Mouse (Mus musculus) left cerebral cortex, adult 2 months (tissue): ENCODE results near the gene Pola2. TPM values are rescaled to one million over a fixed set of nuclear protein-coding genes. Genes with fewer than 3 reads are reported as not detected.

Source experiments
- DNase-seq, 2 experiments: peaks; one replicate each; pipeline ENCODE4 v3.0.0; 2021 to 2022; ENCODE audit warnings: low spot score in 2 of 2, mixed read lengths in 1 of 2; ENCODE audit errors: extremely low spot score in 1 of 2
- H3K27ac ChIP-seq: fragments of 200-600 bp; 2 replicates; pipeline ENCODE4 v1.8.1; 2022
- H3K4me3 ChIP-seq: fragments of 200-600 bp; 2 replicates; pipeline ENCODE4 v1.8.1; 2022
- CTCF ChIP-seq: fragments of 200-600 bp; IDR thresholded peaks from 2 replicates; pipeline ENCODE4 v1.8.1; 2022; ENCODE audit warnings: antibody characterized with exemption, mild to moderate bottlenecking, moderate library complexity
- intact Hi-C: fragments of 180-260 bp; cut with DNase I; formaldehyde crosslinking; loops from one replicate; pipeline ENCODE4 v1.15.1; 2025
- total RNA-seq, 2 experiments: library from RNA; stranded (reverse); gene quantifications; 2 replicates each; pipeline ENCODE4 v1.2.3; 2021

Gene Pola2
- total RNA-seq, 2 experiments from 2014 or later, result 5.0 to 6.4 TPM

DNA sequence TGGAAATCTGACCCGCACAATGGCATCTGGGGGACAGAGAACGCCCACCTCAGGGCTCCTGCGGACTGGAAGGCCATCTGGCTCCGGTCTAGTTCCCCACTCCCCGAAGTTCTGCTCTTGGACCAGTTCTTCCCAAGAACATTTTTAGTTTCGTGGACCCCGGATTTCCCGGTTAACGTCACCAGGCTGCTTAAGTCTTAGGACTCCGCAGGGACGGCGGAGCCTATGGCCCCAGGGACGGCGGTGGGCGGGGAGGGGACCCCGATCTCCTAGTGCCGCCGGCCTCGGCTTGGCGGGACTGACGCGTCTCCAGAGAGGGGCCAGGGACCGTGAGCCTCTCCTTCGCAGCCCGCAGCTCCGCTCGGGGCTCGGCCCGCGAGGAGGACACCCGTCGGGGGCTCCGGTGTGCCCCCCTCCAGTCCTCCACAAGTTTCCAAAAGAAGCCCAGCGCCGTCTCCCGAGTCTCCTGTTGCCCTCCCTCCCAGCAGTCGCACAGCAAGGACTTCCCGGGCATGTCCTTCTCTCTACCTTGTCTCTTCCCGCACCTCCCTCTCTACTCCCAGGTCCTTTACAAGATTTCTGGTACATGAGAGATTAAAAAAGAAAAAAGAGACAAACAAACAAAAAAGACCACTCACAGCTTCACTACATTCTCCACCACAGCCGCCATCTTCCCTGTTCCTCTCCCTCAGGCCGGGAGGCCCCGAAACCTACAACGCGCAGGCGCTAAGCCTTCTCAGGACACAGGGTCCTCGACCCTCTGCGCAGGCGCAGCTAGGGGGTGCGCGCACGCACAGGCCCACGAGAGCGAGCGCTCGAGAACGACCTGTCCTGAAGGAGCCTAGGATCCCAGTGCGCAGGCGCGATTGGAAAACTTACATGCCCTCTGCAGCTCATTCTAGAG lies 51.6 kb downstream of the Pola2 start:
- Histone ChIP-seq H3K4me3 (peak overlapping the region; percentile 97), H3K27ac (peak overlapping the region; percentile 87)
- TF ChIP-seq CTCF, result no peak; the same call in 1 of the 2 replicates
- DNase-seq, result peak; percentile 98
- intact Hi-C loops, result no loop called here

DNA sequence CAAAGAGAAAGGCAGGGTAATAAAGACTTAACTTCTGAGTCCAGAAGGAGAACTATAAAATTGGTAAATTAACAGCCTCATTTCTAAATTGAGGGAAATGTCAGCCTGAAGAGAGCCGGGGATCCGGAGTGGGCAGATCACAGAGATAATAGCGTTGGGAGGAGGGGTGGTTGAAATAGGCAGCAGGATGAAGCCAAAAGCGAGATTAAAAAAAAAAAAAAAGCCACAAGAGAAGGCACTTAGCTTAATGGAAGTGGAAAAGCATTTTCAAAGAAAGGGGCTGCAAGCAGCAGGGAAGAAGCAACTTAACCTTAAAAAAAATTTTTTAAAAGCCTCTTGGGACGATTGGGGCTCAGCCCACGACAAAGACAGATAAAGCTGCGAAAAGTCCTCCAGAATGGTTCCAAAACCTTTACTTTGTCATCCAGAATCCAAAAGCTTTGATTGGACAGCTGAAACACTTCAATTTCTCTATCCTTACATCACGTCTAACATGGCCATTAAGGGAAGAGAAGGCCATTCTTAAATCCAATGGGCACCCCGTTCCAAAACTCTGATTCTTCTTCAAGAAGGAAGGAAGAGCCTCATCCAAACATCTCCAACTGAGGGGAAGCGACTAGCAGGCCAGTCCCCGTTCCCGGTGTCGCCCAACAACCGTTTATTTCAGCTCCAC lies 52.4 kb downstream of the Pola2 start:
- TF ChIP-seq CTCF, result no peak
- Histone ChIP-seq H3K27ac (peak overlapping the region; percentile 85; the same call in 1 of the 2 replicates), H3K4me3 (peak overlapping the region; percentile 97)
- intact Hi-C loops, result no loop called here
- no peak for DNase-seq

DNA sequence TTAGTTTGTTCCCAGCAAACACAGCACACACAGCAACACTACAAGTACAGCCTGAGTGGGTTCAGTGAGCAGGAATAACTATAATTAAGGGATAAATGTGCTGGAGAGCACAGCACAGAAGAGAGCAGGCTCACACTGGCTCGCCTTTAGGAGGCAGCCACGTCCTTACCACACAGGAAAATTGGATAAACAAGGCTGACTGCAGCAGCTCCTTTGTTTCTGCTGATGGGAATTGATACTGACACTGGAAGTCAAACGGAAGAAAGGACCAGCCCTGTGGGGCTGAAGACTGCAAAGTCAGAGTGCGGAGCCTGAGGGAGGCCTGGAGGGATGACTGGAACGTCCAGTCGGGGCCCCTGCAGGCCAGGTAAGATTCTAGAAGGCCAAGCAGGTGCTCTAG lies 53.8 kb downstream of the Pola2 start:
- no peak for TF ChIP-seq CTCF
- Histone ChIP-seq H3K4me3 (no peak overlapping the region), H3K27ac (no peak overlapping the region)

DNA sequence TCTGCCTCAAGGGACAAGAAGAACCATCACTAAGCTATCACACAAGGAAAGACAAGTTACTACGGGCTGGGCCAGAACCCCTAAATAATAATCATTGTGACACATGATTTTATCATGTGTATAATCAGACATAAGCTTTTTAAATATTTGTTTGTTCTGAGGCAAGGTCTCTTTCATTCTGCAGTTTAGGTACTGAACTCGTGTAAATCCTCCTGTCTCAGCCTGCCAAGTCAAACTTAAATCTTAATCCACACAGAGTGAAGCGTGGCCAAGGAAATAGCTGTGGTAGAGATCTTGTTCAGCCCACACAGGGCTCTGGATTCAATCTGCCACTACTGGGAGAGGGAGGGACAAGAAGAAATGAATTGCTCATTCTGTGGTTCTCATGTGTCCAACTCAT lies 56.7 kb downstream of the Pola2 start:
- intact Hi-C loops, result no loop called here
- Histone ChIP-seq H3K4me3 (no peak overlapping the region), H3K27ac (no peak overlapping the region)
- DNase-seq, result no peak
- no peak for TF ChIP-seq CTCF

More for the DNA sequence above, 53.8 kb downstream of the Pola2 start:
- intact Hi-C loops, result no loop called here
- no peak for DNase-seq

DNA sequence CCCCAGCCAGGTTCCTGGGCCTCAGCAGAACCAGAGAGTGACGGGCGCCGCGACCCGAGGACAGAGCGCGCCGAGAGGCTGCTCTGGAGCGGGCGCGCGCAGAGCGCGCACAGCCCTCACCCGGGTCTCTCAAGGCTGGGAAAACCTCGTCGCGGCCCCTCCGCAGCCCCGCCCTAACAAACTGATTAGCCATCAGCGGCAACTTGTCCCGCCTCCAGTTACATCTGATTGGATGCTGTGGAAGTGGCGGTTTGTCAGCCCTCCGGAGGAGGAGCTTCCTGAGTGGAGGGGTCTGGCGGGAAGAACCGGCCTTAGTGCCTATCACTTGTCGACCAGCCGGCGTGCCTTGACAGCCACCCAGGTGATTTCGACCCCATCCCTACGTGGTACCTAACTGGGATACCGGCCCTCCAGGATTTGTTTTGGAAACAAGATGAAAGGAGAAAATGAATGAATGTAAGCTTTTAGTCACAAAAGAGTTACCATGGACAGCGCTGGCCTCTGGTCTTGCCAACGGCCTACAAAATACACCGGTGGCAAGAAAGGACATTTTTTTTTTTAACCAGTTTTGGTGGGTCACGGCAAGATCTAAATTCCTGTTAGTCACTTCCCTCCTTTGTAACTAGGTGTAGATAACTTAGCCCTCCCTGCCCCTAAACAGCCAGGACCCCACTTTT lies 69.9 kb downstream of the Pola2 start, which contains the start of gene Tigd3:
TSS of gene Tigd3 (minus strand) at position 148 of the 677 bp plus-strand sequence.
- no peak for TF ChIP-seq CTCF
- intact Hi-C loops, result no loop called here
- peak within 1 kb of the TSS; percentile 84 for H3K27ac ChIP-seq
- DNase-seq, result peak; percentile 92 to 94
- H3K4me3 ChIP-seq, result peak within 1 kb of the TSS; percentile 79

DNA sequence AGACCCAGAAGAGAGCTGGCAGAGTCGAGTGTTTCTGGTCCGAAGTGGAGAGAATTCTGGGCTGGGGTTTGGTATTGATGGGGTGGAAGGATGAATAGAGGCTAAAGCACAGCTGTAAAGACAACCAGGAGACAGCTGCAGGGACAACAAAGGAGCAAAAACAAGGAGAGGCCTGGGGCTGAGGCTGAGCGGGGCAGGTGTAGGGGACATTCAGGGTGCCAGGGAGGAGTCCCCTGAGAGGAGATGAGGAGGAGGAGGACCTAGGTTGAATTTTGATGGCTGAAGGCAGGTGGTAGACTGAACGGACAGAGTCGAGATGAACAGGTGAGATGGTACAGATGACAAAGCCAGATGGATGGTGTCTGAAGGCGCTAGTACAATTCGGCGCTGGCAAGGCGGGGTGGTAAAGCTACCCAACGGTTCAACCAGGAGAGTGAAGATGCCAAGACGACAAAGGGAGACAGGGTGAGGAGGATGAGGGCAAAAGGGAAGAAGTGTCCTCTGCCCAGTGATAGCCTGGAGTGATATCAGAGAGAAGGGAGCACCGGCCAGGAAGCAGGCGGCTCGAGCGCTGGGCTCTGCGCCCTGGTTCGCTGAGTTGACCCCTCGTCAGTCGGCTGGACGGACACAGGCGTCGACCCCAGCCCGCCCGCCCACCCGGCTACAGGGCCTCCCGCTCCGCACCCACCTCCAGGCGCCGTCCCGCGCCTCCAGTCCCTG lies 70.6 kb downstream of the Pola2 start:
- Histone ChIP-seq H3K27ac (peak overlapping the region; percentile 84), H3K4me3 (peak overlapping the region; percentile 79)
- TF ChIP-seq CTCF, result no peak
- DNase-seq, result no peak
- intact Hi-C loops, result no loop called here

DNA sequence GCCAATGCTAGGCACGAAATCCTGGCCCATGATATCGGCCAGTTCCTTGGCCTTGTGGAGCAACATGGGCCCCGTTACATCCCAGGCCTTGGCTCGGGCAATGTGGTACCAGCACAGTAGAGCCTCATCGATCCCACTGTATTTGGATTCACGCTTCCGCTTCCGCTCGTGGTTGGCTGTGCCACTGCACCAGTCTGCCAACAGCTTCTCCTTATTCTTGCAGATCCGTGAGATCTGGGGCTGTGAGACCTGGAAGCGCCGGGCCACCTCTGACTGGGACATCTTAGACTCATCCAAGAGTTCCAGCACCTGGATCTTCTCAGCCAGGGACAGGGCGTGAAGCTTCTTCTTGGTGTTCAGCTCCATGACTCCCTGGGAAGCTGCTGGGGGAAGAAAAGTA lies 71.3 kb downstream of the Pola2 start:
- no peak overlapping the region; the same call in 1 of the 2 replicates for H3K4me3 ChIP-seq
- TF ChIP-seq CTCF, result no peak
- DNase-seq, result no peak
- H3K27ac ChIP-seq, result no peak overlapping the region
- intact Hi-C loops, result no loop called here

DNA sequence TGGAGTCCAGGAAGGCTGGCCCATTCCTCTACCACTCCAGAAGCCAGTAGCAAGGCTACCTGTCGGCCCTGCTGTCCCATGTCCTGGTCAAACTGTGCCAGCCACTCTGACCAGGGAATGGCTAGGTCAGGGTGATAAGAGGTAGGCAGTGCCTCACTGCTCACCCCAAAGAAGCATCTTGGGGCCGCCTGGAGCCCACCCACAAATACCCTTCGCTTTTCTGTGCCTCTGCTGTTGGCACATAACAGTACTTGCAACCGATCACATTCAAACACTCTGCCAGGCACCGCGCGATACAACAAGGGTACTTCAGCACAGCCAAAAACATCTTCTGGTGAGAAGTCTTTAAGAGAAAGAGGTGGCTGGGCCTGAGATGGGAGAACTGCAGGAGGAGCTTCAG lies 71.7 kb downstream of the Pola2 start:
- no peak overlapping the region for H3K4me3 ChIP-seq
- no peak overlapping the region for H3K27ac ChIP-seq
- intact Hi-C loops, result no loop called here
- no peak for TF ChIP-seq CTCF
- no peak for DNase-seq

DNA sequence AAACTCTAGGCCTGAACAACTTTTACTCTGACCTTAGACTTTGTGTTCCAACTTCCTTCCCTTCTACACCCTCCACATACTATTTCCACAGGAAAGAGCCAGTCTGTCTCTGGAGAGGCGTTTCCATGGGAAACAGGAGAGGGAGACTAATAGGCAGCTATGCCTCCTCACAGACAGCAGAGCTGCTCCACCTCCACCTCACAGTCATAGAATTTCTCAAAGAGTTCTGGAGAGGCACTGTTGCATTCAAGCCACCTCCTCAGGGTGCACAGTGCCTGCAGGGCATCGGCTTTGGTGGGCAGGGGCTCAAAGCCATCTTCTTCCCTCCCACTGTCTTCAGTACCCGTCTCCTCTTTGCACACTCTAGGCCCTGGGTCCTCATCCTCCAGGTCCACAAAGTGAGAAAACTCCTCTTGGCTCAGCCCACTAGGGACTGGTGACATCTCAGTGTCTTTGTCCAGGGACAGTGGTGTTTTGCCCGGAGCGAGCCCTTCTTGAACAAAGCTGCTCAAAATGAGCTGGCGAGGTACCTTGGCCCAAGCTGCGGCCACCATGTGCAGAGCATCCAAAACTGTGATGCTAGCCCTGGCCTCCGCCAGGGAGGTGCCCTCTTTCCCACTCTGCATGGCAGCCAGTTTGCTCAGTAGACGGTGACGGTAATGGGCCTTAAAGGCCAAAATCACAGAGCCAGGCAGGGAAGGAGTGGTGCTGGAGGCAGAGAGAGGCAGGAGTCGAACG lies 72.3 kb downstream of the Pola2 start:
- Histone ChIP-seq H3K4me3 (no peak overlapping the region), H3K27ac (no peak overlapping the region)
- TF ChIP-seq CTCF, result no peak
- intact Hi-C loops, result no loop called here
- no peak for DNase-seq

Other genes starting within 250 kb of the Pola2 start
- 10 to 100 TPM; 21.1 to 30.7 TPM for gene Ehbp1l1, start 237.9 kb downstream of the Pola2 start, total RNA-seq
- 10 to 100 TPM; 27.5 to 32.4 TPM for gene Fam89b, start 234.5 kb downstream of the Pola2 start, total RNA-seq
- gene Ltbp3, start 223.3 kb downstream of the Pola2 start, total RNA-seq, result 10 to 100 TPM; 38.9 to 43.1 TPM
- gene Scyl1, start 192.8 kb downstream of the Pola2 start, total RNA-seq, result 10 to 100 TPM; 92.0 to 98.0 TPM
- gene Frmd8, start 88.9 kb downstream of the Pola2 start, total RNA-seq, result 10 to 100 TPM; 10.1 to 13.4 TPM
- gene Slc25a45, start 86.4 kb downstream of the Pola2 start, total RNA-seq, result 1 to 10 TPM; 2.5 to 2.7 TPM
- 1 to 10 TPM; 4.3 to 4.7 TPM for gene Tigd3, start 70.1 kb downstream of the Pola2 start, total RNA-seq
- 100 to 1,000 TPM in 1 of 2 experiments, 10 to 100 TPM in 1; 94.8 to 100 TPM for gene Dpf2, start 51.2 kb downstream of the Pola2 start, total RNA-seq
- 1 to 10 TPM; 4.7 to 4.9 TPM for gene Cdc42ep2, start 39.4 kb downstream of the Pola2 start, total RNA-seq
- gene Slc22a20, start 21.9 kb upstream of the Pola2 start, total RNA-seq, result not detected
- 10 to 100 TPM; 20.8 to 23.1 TPM for gene Capn1, start 51.7 kb upstream of the Pola2 start, total RNA-seq
- 10 to 100 TPM; 45.7 to 45.8 TPM for gene Syvn1, start 82.4 kb upstream of the Pola2 start, total RNA-seq
- gene Mrpl49, start 93.6 kb upstream of the Pola2 start, total RNA-seq, result 10 to 100 TPM; 40.9 to 41.3 TPM
- 100 to 1,000 TPM; 663 to 678 TPM for gene Fau, start 93.6 kb upstream of the Pola2 start, total RNA-seq
- gene Znhit2, start 97.0 kb upstream of the Pola2 start, total RNA-seq, result 10 to 100 TPM; 33.9 to 39.1 TPM
- 10 to 100 TPM; 26.9 to 30.4 TPM for gene Tm7sf2, start 104.2 kb upstream of the Pola2 start, total RNA-seq
- gene Vps51, start 113.0 kb upstream of the Pola2 start, total RNA-seq, result 100 to 1,000 TPM in 1 of 2 experiments, 10 to 100 TPM in 1; 85.3 to 101 TPM
- gene Tmem262, start 115.8 kb upstream of the Pola2 start, total RNA-seq, result not detected
- under 1 TPM in 1 of 2 experiments, not detected in 1; 0.54 TPM for gene Gm28374, start 118.1 kb upstream of the Pola2 start, total RNA-seq
- gene Zfpl1, start 120.8 kb upstream of the Pola2 start, total RNA-seq, result 10 to 100 TPM; 41.8 to 45.8 TPM
- gene Cdca5, start 120.8 kb upstream of the Pola2 start, total RNA-seq, result not detected
- not detected for gene AC131692.1, start 130.2 kb upstream of the Pola2 start, total RNA-seq
- gene Naaladl1, start 141.6 kb upstream of the Pola2 start, total RNA-seq, result not detected
- gene Sac3d1, start 154.4 kb upstream of the Pola2 start, total RNA-seq, result 10 to 100 TPM; 19.3 to 22.4 TPM
- 10 to 100 TPM; 41.9 to 43.1 TPM for gene Snx15, start 164.1 kb upstream of the Pola2 start, total RNA-seq
- under 1 TPM; 0.26 to 0.84 TPM for gene Batf2, start 176.8 kb upstream of the Pola2 start, total RNA-seq
- gene Arl2, start 177.3 kb upstream of the Pola2 start, total RNA-seq, result 10 to 100 TPM; 74.2 to 82.3 TPM
- gene Majin, start 220.2 kb upstream of the Pola2 start, total RNA-seq, result not detected